Mouse (Mus musculus) thymus, postnatal 4 days (tissue): ENCODE measurements around the gene Gm3448.
A peak's percentile ranks its signal among the peaks of the same experiment; 100 is the strongest.
"Not testable (repeated sequence)": the region's sequence is repeated elsewhere in the genome, so short reads cannot be mapped to it uniquely, and the experiment has no call there.

ENCODE experiments used
- DNase-seq: peaks from one replicate; pipeline ENCODE4 v3.0.0; 2021

The Gm3448 gene

DNA sequence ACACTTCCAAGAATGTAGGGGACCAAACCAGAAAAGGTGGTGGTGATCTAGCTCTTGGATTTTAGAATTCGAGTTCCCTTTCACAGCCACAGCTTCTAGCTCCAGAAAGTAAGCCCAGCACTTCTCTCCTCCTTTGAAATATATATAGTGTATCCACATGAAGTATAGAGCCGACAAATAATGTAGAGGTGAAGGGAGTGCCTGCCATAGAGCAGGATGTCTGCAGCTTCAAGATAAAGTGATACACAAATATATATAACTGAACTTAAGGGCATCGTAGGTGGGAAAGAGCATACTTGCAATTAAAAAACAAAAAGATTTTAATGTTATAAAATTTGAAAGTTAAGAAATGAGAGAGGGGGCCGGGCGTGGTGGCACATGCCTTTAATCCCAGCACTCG, 15.8 kb downstream of the Gm3448 start:
- DNase-seq, result not testable (repeated sequence)

DNA sequence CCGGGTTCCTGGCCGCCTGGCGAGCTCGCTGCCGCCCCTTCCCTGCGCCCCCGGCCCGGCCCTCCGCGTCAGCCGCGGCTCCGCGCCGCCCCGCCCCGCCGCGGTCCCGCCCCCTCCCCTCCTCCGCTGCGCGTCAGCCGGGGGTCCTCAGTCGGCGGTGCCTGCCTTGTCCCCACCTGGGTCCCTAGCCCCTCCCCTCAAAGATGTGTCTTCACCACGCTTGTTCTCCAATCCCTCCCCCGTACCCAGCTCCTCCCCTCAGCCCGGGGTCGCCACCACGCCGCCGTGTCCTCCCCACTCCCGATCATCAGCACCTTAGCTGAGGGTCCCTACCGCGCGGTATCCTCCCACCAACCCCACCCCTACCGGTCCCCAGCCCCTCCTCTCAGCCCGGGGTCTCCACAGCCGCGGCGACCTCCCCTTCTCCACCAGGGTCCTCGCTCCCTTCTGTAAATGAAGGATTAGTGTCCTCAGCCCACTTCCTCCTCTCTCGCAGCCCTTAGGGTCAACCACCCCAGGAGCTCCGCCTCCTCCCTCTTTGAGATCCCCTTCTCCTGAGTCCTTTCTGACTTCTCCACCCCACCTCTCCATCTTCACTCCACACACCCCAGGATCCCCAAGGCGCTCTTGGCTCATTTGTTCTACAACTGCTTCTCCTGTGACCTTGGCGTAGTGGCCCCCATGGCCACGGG, 16.7 kb downstream of the Gm3448 start:
- DNase-seq, result not testable (repeated sequence)

DNA sequence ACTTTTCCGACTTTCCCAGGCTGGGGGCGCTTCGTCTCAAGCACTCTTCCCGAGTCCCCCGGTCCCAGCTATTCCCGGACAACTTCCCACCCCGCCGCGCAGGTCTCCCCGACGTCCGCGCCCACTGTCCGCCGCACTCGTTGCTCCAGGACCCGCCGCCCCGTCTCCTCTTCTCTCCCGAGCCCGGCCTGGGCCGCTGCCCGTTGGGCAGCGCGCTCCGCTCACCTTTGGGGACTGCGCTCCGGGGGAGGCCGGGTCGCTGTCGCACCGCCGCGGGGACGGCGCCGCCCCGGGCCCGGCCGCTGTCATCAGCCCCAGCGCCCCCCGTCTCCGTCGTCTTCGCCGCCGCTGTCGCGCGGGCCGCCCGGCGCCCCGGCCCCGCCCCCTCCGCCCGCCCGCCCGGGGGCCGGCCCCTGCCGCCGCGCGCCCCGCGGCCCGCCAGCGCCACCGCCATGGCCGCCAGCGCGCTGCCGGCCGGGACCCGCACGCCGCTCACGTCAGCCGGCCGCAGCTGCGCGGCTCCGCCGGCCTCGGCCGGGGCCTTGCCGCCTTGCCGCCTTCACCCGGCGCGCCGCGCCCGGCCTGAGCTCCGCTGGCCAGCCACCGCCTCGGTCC, 17.4 kb downstream of the Gm3448 start:
- DNase-seq, result not testable (repeated sequence)

DNA sequence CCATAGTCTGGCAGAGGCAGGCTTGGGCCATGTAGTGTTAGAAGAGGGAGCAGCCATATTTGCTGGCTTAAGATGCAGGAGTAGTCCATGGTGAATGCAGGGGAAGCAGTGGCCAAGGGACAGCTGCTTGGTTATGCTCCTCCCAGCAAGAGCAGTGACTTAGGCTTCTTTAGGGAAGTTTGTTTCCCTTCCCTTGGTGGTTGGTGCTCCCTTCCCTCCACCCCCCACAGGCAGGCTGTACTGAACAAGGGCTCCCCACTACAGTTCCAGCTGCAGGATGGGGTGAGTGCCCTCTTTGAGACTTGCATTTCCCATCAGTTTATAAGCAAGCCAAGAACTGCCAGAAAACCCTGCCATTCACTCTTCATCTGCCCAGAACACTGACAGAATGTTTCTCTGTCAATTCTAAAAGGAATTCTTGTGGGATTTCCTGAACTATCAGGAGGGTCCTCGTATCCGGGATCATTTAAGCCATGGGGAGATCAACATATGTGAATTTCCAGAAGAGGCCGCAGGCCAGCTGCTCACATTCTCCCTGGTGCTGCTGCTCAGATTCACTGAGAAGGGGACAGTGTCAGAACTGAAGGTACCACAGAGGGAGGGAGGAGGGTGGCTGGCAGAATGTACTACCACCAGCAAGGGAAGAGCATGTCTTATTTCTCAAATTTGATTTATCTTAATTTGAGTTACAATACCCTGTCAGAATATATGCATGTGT, 19.7 kb downstream of the Gm3448 start:
- peak; percentile 4 for DNase-seq

DNA sequence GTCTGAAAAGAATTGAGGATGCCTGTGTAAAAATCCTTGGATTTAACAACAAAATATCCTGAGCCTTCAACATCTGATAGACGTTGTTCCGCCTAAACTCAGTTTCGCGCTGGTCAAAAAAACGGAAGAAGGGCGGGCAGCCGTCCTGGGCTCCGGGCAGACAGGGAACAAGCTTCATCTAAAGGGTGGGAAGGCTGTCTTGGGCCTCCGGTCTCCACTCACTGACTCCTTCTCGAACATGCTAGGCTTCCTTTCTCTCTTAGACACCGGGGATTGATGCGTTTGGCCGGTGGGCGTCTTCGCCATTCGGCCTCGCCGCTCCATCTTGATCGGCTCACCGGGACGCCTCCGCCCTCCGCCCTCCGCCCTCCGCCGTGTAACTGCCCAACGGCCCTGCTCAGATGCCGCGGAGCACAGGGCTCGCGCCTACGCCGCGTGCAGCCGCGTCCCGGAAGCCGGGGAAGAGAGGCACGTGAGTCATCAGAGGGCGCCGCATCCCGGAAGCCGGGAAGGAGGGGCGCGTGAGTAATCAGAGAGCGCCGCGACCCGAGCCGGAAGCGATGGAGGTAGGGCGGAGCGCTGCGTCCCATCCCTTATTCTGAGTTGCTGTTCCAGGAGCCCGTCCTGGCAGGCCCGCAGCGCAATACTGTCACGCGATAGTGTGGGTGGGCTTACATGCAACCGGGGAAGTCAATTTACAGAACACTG, 31.5 kb downstream of the Gm3448 start, which contains the start of gene Gm3435:
Gm3435 (plus strand) TSS at position 471 of the 708 bp plus-strand sequence.
- not testable (repeated sequence) for DNase-seq

GRCm38 (mm10) chr17:15009088-15009487, 32.2 kb downstream of the Gm3448 start:
- DNase-seq, result not testable (repeated sequence)

- not testable (repeated sequence) for DNase-seq
These were observed 41.3 kb downstream of the Gm3448 start for GRCm38 (mm10) chr17:15000047-15000446.

DNA sequence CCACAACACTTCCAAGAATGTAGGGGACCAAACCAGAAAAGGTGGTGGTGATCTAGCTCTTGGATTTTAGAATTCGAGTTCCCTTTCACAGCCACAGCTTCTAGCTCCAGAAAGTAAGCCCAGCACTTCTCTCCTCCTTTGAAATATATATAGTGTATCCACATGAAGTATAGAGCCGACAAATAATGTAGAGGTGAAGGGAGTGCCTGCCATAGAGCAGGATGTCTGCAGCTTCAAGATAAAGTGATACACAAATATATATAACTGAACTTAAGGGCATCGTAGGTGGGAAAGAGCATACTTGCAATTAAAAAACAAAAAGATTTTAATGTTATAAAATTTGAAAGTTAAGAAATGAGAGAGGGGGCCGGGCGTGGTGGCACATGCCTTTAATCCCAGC, 47.2 kb downstream of the Gm3448 start:
- DNase-seq, result not testable (repeated sequence)

DNA sequence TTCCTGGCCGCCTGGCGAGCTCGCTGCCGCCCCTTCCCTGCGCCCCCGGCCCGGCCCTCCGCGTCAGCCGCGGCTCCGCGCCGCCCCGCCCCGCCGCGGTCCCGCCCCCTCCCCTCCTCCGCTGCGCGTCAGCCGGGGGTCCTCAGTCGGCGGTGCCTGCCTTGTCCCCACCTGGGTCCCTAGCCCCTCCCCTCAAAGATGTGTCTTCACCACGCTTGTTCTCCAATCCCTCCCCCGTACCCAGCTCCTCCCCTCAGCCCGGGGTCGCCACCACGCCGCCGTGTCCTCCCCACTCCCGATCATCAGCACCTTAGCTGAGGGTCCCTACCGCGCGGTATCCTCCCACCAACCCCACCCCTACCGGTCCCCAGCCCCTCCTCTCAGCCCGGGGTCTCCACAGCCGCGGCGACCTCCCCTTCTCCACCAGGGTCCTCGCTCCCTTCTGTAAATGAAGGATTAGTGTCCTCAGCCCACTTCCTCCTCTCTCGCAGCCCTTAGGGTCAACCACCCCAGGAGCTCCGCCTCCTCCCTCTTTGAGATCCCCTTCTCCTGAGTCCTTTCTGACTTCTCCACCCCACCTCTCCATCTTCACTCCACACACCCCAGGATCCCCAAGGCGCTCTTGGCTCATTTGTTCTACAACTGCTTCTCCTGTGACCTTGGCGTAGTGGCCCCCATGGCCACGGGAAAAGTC, 48.1 kb downstream of the Gm3448 start:
- not testable (repeated sequence) for DNase-seq

- not testable (repeated sequence) for DNase-seq
These were observed 48.7 kb downstream of the Gm3448 start for GRCm38 (mm10) chr17:14992522-14993138.

DNA sequence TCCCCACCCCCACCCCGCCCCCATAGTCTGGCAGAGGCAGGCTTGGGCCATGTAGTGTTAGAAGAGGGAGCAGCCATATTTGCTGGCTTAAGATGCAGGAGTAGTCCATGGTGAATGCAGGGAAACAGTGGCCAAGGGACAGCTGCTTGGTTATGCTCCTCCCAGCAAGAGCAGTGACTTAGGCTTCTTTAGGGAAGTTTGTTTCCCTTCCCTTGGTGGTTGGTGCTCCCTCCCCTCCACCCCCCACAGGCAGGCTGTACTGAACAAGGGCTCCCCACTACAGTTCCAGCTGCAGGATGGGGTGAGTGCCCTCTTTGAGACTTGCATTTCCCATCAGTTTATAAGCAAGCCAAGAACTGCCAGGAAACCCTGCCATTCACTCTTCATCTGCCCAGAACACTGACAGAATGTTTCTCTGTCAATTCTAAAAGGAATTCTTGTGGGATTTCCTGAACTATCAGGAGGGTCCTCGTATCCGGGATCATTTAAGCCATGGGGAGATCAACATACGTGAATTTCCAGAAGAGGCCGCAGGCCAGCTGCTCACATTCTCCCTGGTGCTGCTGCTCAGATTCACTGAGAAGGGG, 51.1 kb downstream of the Gm3448 start:
- not testable (repeated sequence) for DNase-seq

- not testable (repeated sequence) for DNase-seq
These were observed 62.8 kb downstream of the Gm3448 start, which contains the start of the genes 9030025P20Rik and Gm3417 for GRCm38 (mm10) chr17:14978362-14979038. 9030025P20Rik (plus strand) TSS chr17:14978468. Gm3417 (minus strand) TSS chr17:14978790.

GRCm38 (mm10) chr17:14977718-14978361, 63.5 kb downstream of the Gm3448 start:
- peak; percentile 9 for DNase-seq

GRCm38 (mm10) chr17:14968373-14968913, 72.9 kb downstream of the Gm3448 start:
- not testable (repeated sequence) for DNase-seq

- DNase-seq, result not testable (repeated sequence)
These were observed 79.7 kb downstream of the Gm3448 start for GRCm38 (mm10) chr17:14961557-14962154.

- peak; percentile 65 for DNase-seq
These were observed 80.3 kb downstream of the Gm3448 start, which contains the start of gene Phf10 for GRCm38 (mm10) chr17:14960951-14961556. Phf10 (minus strand) TSS chr17:14961273.

DNA sequence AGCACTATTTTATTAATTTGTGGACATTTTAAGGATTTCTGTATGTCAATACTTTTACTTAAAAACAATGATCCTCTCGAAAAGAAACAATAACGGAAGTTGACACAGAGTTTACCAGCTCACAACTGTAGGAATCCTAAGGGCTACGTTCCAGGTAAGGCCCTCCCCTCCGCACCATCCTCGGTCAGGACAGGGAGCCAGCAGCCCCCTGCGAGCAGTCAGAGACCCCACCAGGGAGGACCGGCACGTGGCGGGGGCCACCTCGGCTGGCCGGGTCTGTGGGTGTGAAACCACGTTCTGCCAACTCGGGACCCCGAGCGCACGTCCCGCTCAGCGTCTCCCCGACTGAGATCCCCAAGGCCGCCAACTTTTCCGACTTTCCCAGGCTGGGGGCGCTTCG, 80.8 kb downstream of the Gm3448 start:
- peak; percentile 60 for DNase-seq

DNA sequence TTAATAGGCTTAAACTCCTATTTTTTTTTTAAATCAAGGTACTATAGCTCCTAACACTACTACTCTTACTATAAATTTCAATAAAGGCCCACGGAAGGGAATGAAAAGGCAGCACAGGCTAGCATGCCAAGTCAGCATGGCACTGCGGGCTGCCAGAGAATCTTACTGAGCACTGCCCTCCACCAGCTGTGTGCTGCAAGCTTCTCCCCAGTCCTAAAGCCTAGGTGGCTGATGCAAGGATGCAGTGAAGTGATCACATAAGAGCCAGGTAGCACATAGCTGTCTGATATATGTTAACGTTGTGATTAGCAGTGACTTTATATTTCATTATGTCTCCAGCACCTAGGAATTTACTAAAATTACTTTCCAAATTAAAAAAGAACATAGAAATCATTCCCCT, 81.4 kb downstream of the Gm3448 start:
- peak; percentile 40 for DNase-seq
